Mouse (Mus musculus): ENCODE data around the gene Tns4. TPM values are rescaled to one million over a fixed set of nuclear protein-coding genes. Genes with fewer than 3 reads are reported as not detected.

The Tns4 gene
- polyA plus RNA-seq, 1 experiment from 2014 or later: 0.84 TPM

GRCm38 (mm10) chr11:99096996-99097774 is 8.1 kb upstream of the Tns4 start:
- 89% methylated on average over 8 of the region's 8 CpGs for WGBS
- no peaks in the 10 kb centered on the region for H3K36me3 ChIP-seq

GRCm38 (mm10) chr11:99096417-99096816 is 7.3 kb upstream of the Tns4 start:
- WGBS: 86% methylated on average over 4 of the region's 4 CpGs
- Histone ChIP-seq H3K36me3 (no peaks in the 10 kb centered on the region), H3K9me3 (replicated peaks) (no peaks in the 10 kb centered on the region), H3K4me3 (no peak overlapping the region), H3K4me1 (peaks cover 8% of the 10 kb centered on the region; the same call in 1 of the 2 replicates), H3K27ac (replicated peaks) (no peak overlapping the region), H3K27me3 (ENCODE audit: low read depth, poor library complexity, severe bottlenecking) (no peaks in the 10 kb centered on the region)
- no peak for DNase-seq (ENCODE audit: low spot score)

More at GRCm38 (mm10) chr11:99096996-99097774, 8.1 kb upstream of the Tns4 start:
- no peak overlapping the region for H3K4me3 ChIP-seq
- no peak overlapping the region for H3K27ac ChIP-seq (replicated peaks)
- H3K27me3 ChIP-seq (ENCODE audit: low read depth, poor library complexity, severe bottlenecking): no peaks in the 10 kb centered on the region
- no peaks in the 10 kb centered on the region for H3K9me3 ChIP-seq (replicated peaks)
- no peak for DNase-seq (ENCODE audit: low spot score)
- peaks cover 8% of the 10 kb centered on the region; the same call in 1 of the 2 replicates for H3K4me1 ChIP-seq

- Histone ChIP-seq H3K4me1 (peaks cover 8% of the 10 kb centered on the region; the same call in 1 of the 2 replicates), H3K9me3 (replicated peaks) (no peaks in the 10 kb centered on the region), H3K27ac (replicated peaks) (no peak overlapping the region), H3K36me3 (no peaks in the 10 kb centered on the region), H3K4me3 (no peak overlapping the region), H3K27me3 (ENCODE audit: low read depth, poor library complexity, severe bottlenecking) (no peaks in the 10 kb centered on the region)
- DNase-seq (ENCODE audit: low spot score): no peak
- 80% methylated on average over 4 of the region's 4 CpGs for whole genome bisulfite sequencing
These were observed 6.7 kb upstream of the Tns4 start for GRCm38 (mm10) chr11:99095759-99096158.

GRCm38 (mm10) chr11:99094911-99095676 is 6.0 kb upstream of the Tns4 start:
- DNase-seq (ENCODE audit: low spot score): no peak
- Histone ChIP-seq H3K27ac (replicated peaks) (no peak overlapping the region), H3K4me3 (no peak overlapping the region), H3K9me3 (replicated peaks) (no peaks in the 10 kb centered on the region), H3K4me1 (peaks cover 8% of the 10 kb centered on the region; the same call in 1 of the 2 replicates), H3K36me3 (no peaks in the 10 kb centered on the region), H3K27me3 (ENCODE audit: low read depth, poor library complexity, severe bottlenecking) (no peaks in the 10 kb centered on the region)
- WGBS: 74% methylated on average over 2 of the region's 2 CpGs

GRCm38 (mm10) chr11:99093740-99094139 is 4.6 kb upstream of the Tns4 start:
- peaks cover 8% of the 10 kb centered on the region; the same call in 1 of the 2 replicates for H3K4me1 ChIP-seq
- 89% methylated on average over 7 of the region's 7 CpGs for WGBS

GRCm38 (mm10) chr11:99091666-99092065 is 2.6 kb upstream of the Tns4 start:
- Histone ChIP-seq H3K9me3 (replicated peaks) (no peaks in the 10 kb centered on the region), H3K4me1 (peaks cover 8% of the 10 kb centered on the region; the same call in 1 of the 2 replicates), H3K36me3 (no peaks in the 10 kb centered on the region), H3K4me3 (no peak overlapping the region), H3K27ac (replicated peaks) (no peak overlapping the region), H3K27me3 (ENCODE audit: low read depth, poor library complexity, severe bottlenecking) (peaks cover 4% of the 10 kb centered on the region; the same call in 1 of the 2 replicates)
- 81% methylated on average over 2 of the region's 2 CpGs for WGBS
- no peak for DNase-seq (ENCODE audit: low spot score)

More at GRCm38 (mm10) chr11:99093740-99094139, 4.6 kb upstream of the Tns4 start:
- DNase-seq (ENCODE audit: low spot score): no peak
- H3K4me3 ChIP-seq: no peak overlapping the region
- no peaks in the 10 kb centered on the region for H3K36me3 ChIP-seq
- H3K27me3 ChIP-seq (ENCODE audit: low read depth, poor library complexity, severe bottlenecking): peaks cover 4% of the 10 kb centered on the region; the same call in 1 of the 2 replicates
- H3K27ac ChIP-seq (replicated peaks): no peak overlapping the region
- H3K9me3 ChIP-seq (replicated peaks): no peaks in the 10 kb centered on the region

- WGBS: 95% methylated on average over 8 of the region's 8 CpGs
These were observed 1.3 kb upstream of the Tns4 start for GRCm38 (mm10) chr11:99090391-99090790.

GRCm38 (mm10) chr11:99088486-99088885 is 620 bp downstream of the Tns4 start:
- H3K4me3 ChIP-seq: no peak overlapping the region
- no peak overlapping the region for H3K27ac ChIP-seq (replicated peaks)
- peaks cover 4% of the 10 kb centered on the region; the same call in 1 of the 2 replicates for H3K27me3 ChIP-seq (ENCODE audit: low read depth, poor library complexity, severe bottlenecking)
- WGBS: 68% methylated on average over 2 of the region's 2 CpGs
- H3K9me3 ChIP-seq (replicated peaks): no peaks in the 10 kb centered on the region
- no peaks in the 10 kb centered on the region for H3K36me3 ChIP-seq
- no peak for DNase-seq (ENCODE audit: low spot score)
- H3K4me1 ChIP-seq: no peaks in the 10 kb centered on the region

More at GRCm38 (mm10) chr11:99090391-99090790, 1.3 kb upstream of the Tns4 start:
- peaks cover 4% of the 10 kb centered on the region; the same call in 1 of the 2 replicates for H3K4me1 ChIP-seq
- H3K36me3 ChIP-seq: no peaks in the 10 kb centered on the region
- no peak overlapping the region for H3K27ac ChIP-seq (replicated peaks)
- DNase-seq (ENCODE audit: low spot score): no peak
- H3K9me3 ChIP-seq (replicated peaks): no peaks in the 10 kb centered on the region
- peaks cover 4% of the 10 kb centered on the region; the same call in 1 of the 2 replicates for H3K27me3 ChIP-seq (ENCODE audit: low read depth, poor library complexity, severe bottlenecking)
- no peak overlapping the region for H3K4me3 ChIP-seq

GRCm38 (mm10) chr11:99084366-99084765 is 4.7 kb downstream of the Tns4 start:
- H3K4me3 ChIP-seq: no peak overlapping the region
- no peak for DNase-seq (ENCODE audit: low spot score)
- H3K27ac ChIP-seq (replicated peaks): no peak overlapping the region
- H3K27me3 ChIP-seq (ENCODE audit: low read depth, poor library complexity, severe bottlenecking): peaks cover 3% of the 10 kb centered on the region; the same call in 1 of the 2 replicates
- no peaks in the 10 kb centered on the region for H3K9me3 ChIP-seq (replicated peaks)
- H3K4me1 ChIP-seq: peaks cover 11% of the 10 kb centered on the region
- 77% methylated on average over 9 of the region's 9 CpGs for WGBS
- H3K36me3 ChIP-seq: no peaks in the 10 kb centered on the region

GRCm38 (mm10) chr11:99083516-99083915 is 5.6 kb downstream of the Tns4 start:
- Histone ChIP-seq H3K4me1 (peaks cover 14% of the 10 kb centered on the region), H3K9me3 (replicated peaks) (no peaks in the 10 kb centered on the region), H3K4me3 (no peak overlapping the region), H3K36me3 (no peaks in the 10 kb centered on the region), H3K27ac (replicated peaks) (no peak overlapping the region), H3K27me3 (ENCODE audit: low read depth, poor library complexity, severe bottlenecking) (no peaks in the 10 kb centered on the region)
- no peak for DNase-seq (ENCODE audit: low spot score)
- WGBS: 90% methylated on average over 8 of the region's 8 CpGs

GRCm38 (mm10) chr11:99082098-99082497 is 7.0 kb downstream of the Tns4 start:
- H3K27ac ChIP-seq (replicated peaks): no peak overlapping the region
- whole genome bisulfite sequencing: 77% methylated on average over 8 of the region's 8 CpGs
- peaks cover 18% of the 10 kb centered on the region for H3K4me1 ChIP-seq

GRCm38 (mm10) chr11:99081566-99081965 is 7.5 kb downstream of the Tns4 start:
- Histone ChIP-seq H3K36me3 (no peaks in the 10 kb centered on the region), H3K4me3 (no peak overlapping the region), H3K27ac (replicated peaks) (no peak overlapping the region), H3K9me3 (replicated peaks) (no peaks in the 10 kb centered on the region), H3K4me1 (peaks cover 18% of the 10 kb centered on the region), H3K27me3 (ENCODE audit: low read depth, poor library complexity, severe bottlenecking) (no peaks in the 10 kb centered on the region)
- DNase-seq (ENCODE audit: low spot score): no peak
- WGBS: 80% methylated on average over 3 of the region's 3 CpGs

More at GRCm38 (mm10) chr11:99082098-99082497, 7.0 kb downstream of the Tns4 start:
- no peaks in the 10 kb centered on the region for H3K27me3 ChIP-seq (ENCODE audit: low read depth, poor library complexity, severe bottlenecking)
- H3K9me3 ChIP-seq (replicated peaks): no peaks in the 10 kb centered on the region
- no peaks in the 10 kb centered on the region for H3K36me3 ChIP-seq
- H3K4me3 ChIP-seq: no peak overlapping the region
- no peak for DNase-seq (ENCODE audit: low spot score)

Data from midbrain, embryonic 10.5 days (tissue).